Mouse (Mus musculus) liver, adult 2 months (tissue): ENCODE measurements around the gene Nol6. TPM values are rescaled to one million over a fixed set of nuclear protein-coding genes. Genes with fewer than 3 reads are reported as not detected.
A peak's percentile ranks its signal among the peaks of the same experiment; 100 is the strongest.

Experiments
- DNase-seq: peaks from one replicate; pipeline ENCODE4 v3.0.0-alpha.2; 2011; ENCODE audit warnings: low read depth, low spot score; ENCODE audit errors: extremely low read depth
- H3K27ac ChIP-seq: fragments of 200-500 bp; replicated peaks from 2 replicates; pipeline ENCODE4 v1.5.1; 2012; ENCODE audit warnings: low read depth, mild to moderate bottlenecking, control low read depth, inconsistent platforms, low read length; ENCODE audit not compliant: insufficient read depth
- H3K27me3 ChIP-seq: fragments of 200-500 bp; 2 replicates; pipeline ENCODE4 v1.6.1; 2012; ENCODE audit warnings: mild to moderate bottlenecking, moderate library complexity, low read length, inconsistent platforms; ENCODE audit not compliant: control insufficient read depth, insufficient read depth
- H3K36me3 ChIP-seq: fragments of 200-500 bp; 2 replicates; pipeline ENCODE4 v1.6.1; 2012; ENCODE audit warnings: low read length, inconsistent platforms; ENCODE audit not compliant: control insufficient read depth, insufficient read depth
- H3K4me1 ChIP-seq: fragments of 200-500 bp; 2 replicates; pipeline ENCODE4 v1.6.1; 2011; ENCODE audit warnings: low read length; ENCODE audit not compliant: control insufficient read depth, insufficient read depth
- H3K4me3 ChIP-seq: fragments of 200-500 bp; 2 replicates; pipeline ENCODE4 v1.5.1; 2011; ENCODE audit warnings: low read depth, mild to moderate bottlenecking, control low read depth, low read length, moderate library complexity; ENCODE audit not compliant: insufficient read depth
- H3K79me2 ChIP-seq: fragments of 200-500 bp; 2 replicates; pipeline ENCODE4 v1.6.1; 2012; ENCODE audit warnings: inconsistent platforms, mild to moderate bottlenecking, low read length, moderate library complexity; ENCODE audit not compliant: control insufficient read depth, insufficient read depth
- H3K9ac ChIP-seq: fragments of 200-500 bp; 2 replicates; pipeline ENCODE4 v1.6.1; 2012; ENCODE audit warnings: low read depth, mild to moderate bottlenecking, control low read depth, inconsistent platforms, low read length
- CTCF ChIP-seq: fragments of 200-500 bp; IDR thresholded peaks from 2 replicates; pipeline ENCODE4 v1.5.1; 2011; ENCODE audit warnings: low read depth, low read length, control low read depth
- POLR2A ChIP-seq: fragments of 200-500 bp; IDR thresholded peaks from 2 replicates; pipeline ENCODE4 v1.6.1; 2011; ENCODE audit warnings: low read length, control low read depth; ENCODE audit not compliant: insufficient read depth; ENCODE audit errors: extremely low read depth
- WGBS: fragments of 180-500 bp; shearing (Covaris S2); methylation state at CpG from one replicate; pipeline ENCODE4 v1.1.7; 2018; 5-methylcytosine and 5-hydroxymethylcytosine counted together
- polyA plus RNA-seq: library from polyadenylated mRNA; depleted of rRNA; stranded (reverse); fragments of >200 nt; gene quantifications from 2 replicates; pipeline ENCODE4 v1.2.3, GENCODE M21; 2012; rRNA removed
- total RNA-seq: library from RNA; depleted of rRNA; stranded (reverse); fragments of >200 nt; gene quantifications from 2 replicates; pipeline ENCODE4 v1.2.3, GENCODE M21; 2014; rRNA removed

Gene Nol6
- total and polyA plus RNA-seq, 2 experiments, result 6.6 to 18.7 TPM

DNA sequence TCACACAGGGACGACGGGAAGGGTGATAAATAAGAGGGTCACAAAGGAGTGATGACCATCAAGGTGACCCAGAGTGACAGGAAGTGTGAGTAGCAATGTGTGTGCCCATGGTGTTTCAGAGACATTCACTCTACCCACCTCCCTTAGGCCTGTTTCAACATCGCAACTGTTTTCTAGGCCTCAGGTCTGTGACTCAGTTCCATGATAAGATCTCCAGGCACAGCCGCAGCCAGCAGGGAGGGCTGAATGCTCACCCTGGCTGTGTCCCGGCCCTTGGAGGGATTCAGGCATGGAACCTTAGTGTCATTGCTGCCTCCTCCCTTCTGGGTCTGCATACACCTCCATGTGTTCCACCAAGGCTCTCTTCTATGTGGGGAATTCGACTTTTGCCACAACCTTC, 45.5 kb downstream of the Nol6 start:
- H3K4me3 ChIP-seq, result no peak overlapping the region
- no peaks in the 10 kb centered on the region for H3K36me3 ChIP-seq
- no peak overlapping the region for H3K27ac ChIP-seq
- H3K4me1 ChIP-seq, result no peaks in the 10 kb centered on the region
- H3K27me3 ChIP-seq, result no peaks in the 10 kb centered on the region
- no peaks in the 10 kb centered on the region for H3K79me2 ChIP-seq
- 76% methylated on average over 6 of the region's 6 CpGs for WGBS
- no peak for DNase-seq
- H3K9ac ChIP-seq, result no peak overlapping the region
- no peak for TF ChIP-seq POLR2A
- TF ChIP-seq CTCF, result no peak

DNA sequence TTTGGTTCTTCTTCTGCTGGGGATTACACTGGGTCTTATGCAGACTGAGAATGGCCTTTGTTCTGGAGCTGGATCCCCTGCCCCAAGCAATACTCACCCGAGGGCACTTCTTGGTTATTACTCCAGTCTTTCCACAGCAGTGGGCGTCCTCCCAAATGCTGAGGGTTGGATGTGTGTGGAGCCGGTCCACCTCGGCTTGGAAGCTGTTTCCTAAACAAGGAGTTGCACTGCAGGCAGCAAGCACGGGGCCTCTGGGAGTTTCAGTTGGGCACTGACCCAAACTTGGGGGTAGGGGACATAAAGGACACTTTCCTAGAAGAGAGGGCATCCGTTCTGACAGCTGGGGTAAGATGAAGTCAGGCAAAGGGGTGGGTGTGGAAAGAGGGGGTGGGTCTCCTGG, 49.8 kb downstream of the Nol6 start:
- Histone ChIP-seq H3K27ac (no peak overlapping the region), H3K4me3 (no peak overlapping the region), H3K9ac (no peak overlapping the region), H3K36me3 (no peaks in the 10 kb centered on the region), H3K79me2 (no peaks in the 10 kb centered on the region), H3K4me1 (no peaks in the 10 kb centered on the region), H3K27me3 (no peaks in the 10 kb centered on the region)
- DNase-seq, result no peak
- TF ChIP-seq POLR2A (no peak), CTCF (no peak)
- WGBS, result 75% methylated on average over 6 of the region's 6 CpGs

DNA sequence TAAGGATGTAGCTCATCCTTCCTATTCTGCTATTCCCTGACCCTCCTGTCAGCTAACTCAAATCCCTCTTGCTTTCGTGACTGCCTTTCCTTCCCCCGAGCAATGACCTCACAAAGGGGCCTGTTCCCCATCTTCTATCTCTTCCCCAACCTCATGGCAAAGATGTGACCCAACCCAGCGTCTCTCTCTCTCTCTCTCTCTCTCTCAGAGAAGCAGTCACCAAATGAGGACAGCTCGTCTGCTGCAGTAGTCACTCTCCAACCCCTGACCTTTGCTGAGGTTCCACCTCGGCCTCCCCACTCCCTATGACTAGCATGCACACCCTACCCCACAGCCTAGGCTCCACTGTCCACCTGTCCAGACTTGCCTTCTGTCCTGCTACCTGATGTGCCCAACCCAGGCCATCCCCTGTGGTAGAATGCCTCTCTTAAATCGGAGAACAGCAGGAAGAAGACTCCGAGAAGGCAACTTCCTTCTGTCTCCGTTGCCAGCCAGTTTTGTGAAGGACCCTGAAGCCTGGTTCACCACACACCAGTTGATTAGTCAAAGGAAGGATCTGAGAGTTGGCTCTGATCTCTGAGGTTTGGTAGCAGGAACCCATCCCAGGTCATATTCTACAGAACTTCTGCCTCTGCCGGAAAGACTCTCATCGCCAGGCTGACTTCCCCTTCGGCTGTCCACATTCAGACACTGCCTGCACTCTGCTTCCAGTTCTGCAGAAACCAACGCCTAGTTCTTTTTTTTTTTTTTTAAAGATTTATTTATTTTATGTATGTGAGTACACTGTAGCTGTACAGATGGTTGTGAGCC, 51.0 kb downstream of the Nol6 start:
- DNase-seq, result peak; percentile 27
- Histone ChIP-seq H3K4me3 (no peak overlapping the region), H3K9ac (no peak overlapping the region), H3K27me3 (no peaks in the 10 kb centered on the region), H3K36me3 (no peaks in the 10 kb centered on the region), H3K79me2 (no peaks in the 10 kb centered on the region), H3K4me1 (no peaks in the 10 kb centered on the region), H3K27ac (no peak overlapping the region)
- 78% methylated on average over 12 of the region's 12 CpGs for WGBS
- no peak for TF ChIP-seq CTCF
- TF ChIP-seq POLR2A, result no peak

DNA sequence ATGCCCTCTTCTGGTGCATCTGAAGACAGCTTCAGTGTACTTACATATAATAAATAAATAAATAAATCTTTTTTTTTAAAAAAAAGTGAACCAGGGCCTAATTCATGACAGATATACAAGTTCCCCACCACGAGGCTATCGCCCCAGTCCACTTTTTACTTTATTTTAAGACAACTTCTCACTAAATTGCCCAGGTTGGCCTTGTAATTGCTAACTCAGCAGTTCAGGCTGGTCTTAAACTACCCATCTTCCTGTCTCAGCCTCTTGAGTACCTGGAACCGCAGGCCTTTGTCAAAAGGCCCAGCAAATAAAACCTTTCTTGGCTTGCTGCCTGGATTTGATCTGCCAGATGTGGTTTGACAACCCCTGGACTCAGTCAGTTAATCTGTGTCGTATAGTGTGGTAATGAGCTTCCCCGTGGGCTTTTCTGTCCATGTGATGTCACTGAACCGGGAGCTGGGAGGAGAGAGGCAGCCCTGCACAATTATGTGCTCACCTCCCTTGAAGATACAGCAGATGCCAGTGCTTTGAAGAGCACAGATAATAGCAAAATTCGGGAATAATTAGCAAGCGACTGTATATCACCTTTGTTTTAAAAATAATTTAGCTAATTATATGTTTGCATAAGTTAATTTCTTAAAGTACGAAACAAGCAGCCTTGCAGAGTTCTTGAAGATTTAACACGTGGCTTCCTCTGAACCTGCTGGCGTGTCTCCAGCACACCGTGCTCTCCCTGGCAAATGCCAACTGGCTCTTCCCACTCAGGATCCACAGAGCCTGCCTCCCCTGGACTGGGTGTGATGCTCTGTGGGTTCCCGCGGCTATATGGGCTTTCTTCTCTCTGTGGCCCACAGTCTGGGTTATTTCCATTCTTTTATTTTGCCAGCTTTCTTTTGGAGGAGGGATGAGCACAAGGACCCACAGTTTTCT, 52.5 kb downstream of the Nol6 start:
- H3K36me3 ChIP-seq, result no peaks in the 10 kb centered on the region
- H3K9ac ChIP-seq, result no peak overlapping the region
- no peaks in the 10 kb centered on the region for H3K27me3 ChIP-seq
- no peaks in the 10 kb centered on the region for H3K79me2 ChIP-seq
- no peaks in the 10 kb centered on the region for H3K4me1 ChIP-seq
- no peak overlapping the region for H3K4me3 ChIP-seq
- no peak overlapping the region for H3K27ac ChIP-seq
- no peak for DNase-seq
- no peak for TF ChIP-seq CTCF
- no peak for TF ChIP-seq POLR2A
- WGBS, result 72% methylated on average over 14 of the region's 14 CpGs

DNA sequence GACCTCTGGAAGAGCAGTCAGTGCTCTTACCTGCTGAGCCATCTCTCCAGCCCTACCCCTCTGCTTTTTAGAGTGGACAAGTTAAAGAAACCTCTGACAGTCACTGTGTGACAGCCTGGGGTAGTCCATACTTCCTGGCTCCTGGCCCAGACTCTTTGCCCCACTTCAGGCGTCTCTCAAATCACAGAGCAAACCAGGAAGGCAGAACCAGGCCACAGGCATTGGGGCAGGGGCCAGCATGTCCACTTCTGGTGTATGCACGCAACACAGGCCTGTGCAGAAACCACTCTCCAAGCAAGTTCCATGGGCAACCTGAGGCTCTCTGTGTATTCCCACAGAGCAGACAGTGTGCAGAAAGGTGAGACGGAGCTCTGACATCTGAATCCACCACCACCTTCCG, 59.1 kb downstream of the Nol6 start:
- no peaks in the 10 kb centered on the region for H3K4me1 ChIP-seq
- H3K27me3 ChIP-seq, result no peaks in the 10 kb centered on the region
- no peak overlapping the region for H3K9ac ChIP-seq
- DNase-seq, result no peak
- H3K79me2 ChIP-seq, result no peaks in the 10 kb centered on the region
- no peaks in the 10 kb centered on the region for H3K36me3 ChIP-seq
- H3K27ac ChIP-seq, result no peak overlapping the region
- 95% methylated on average over 4 of the region's 4 CpGs for whole genome bisulfite sequencing
- TF ChIP-seq CTCF (no peak), POLR2A (no peak)
- H3K4me3 ChIP-seq, result no peak overlapping the region

Other genes starting within 250 kb of the Nol6 start
- 1.4 and 1.9 TPM in 2 replicates for gene Spink4, start 204.4 kb downstream of the Nol6 start, total RNA-seq
- 0.93 and 1.9 TPM in 2 replicates for gene Spink4, start 204.4 kb downstream of the Nol6 start, polyA plus RNA-seq
- 88.7 and 101 TPM in 2 replicates for gene Bag1, start 176.2 kb downstream of the Nol6 start, total RNA-seq
- 59.6 and 75.9 TPM in 2 replicates for gene Bag1, start 176.2 kb downstream of the Nol6 start, polyA plus RNA-seq
- gene Chmp5, start 176.0 kb downstream of the Nol6 start, total RNA-seq, result 63.0 and 78.5 TPM in 2 replicates
- gene Chmp5, start 176.0 kb downstream of the Nol6 start, polyA plus RNA-seq, result 12.0 and 13.7 TPM in 2 replicates
- 31.6 and 34.8 TPM in 2 replicates for gene Nfx1, start 153.5 kb downstream of the Nol6 start, total RNA-seq
- gene Nfx1, start 153.5 kb downstream of the Nol6 start, polyA plus RNA-seq, result 12.2 and 21.5 TPM in 2 replicates
- gene Aqp7, start 76.3 kb downstream of the Nol6 start, total RNA-seq, result 0.07 and 0.09 TPM in 2 replicates
- gene Aqp7, start 76.3 kb downstream of the Nol6 start, polyA plus RNA-seq, result 0.04 and 0.26 TPM in 2 replicates
- gene Aqp3, start 26.3 kb downstream of the Nol6 start, total RNA-seq, result not detected in 2 replicates
- not detected in 2 replicates for gene Aqp3, start 26.3 kb downstream of the Nol6 start, polyA plus RNA-seq
- 30.4 and 31.1 TPM in 2 replicates for gene Ube2r2, start 11.3 kb upstream of the Nol6 start, total RNA-seq
- gene Ube2r2, start 11.3 kb upstream of the Nol6 start, polyA plus RNA-seq, result 40.4 and 50.7 TPM in 2 replicates
- gene Ubap2, start 150.7 kb upstream of the Nol6 start, total RNA-seq, result 3.0 TPM in 2 replicates
- 19.6 and 23.0 TPM in 2 replicates for gene Ubap2, start 150.7 kb upstream of the Nol6 start, polyA plus RNA-seq
- 10.2 and 13.4 TPM in 2 replicates for gene Dcaf12, start 190.4 kb upstream of the Nol6 start, total RNA-seq
- gene Dcaf12, start 190.4 kb upstream of the Nol6 start, polyA plus RNA-seq, result 13.1 and 14.8 TPM in 2 replicates
- gene Ubap1, start 224.5 kb upstream of the Nol6 start, total RNA-seq, result 15.5 and 17.7 TPM in 2 replicates
- 39.3 and 45.0 TPM in 2 replicates for gene Ubap1, start 224.5 kb upstream of the Nol6 start, polyA plus RNA-seq